Mouse (Mus musculus) hindlimb bud, embryonic 11.5 days (tissue): Measurements from ENCODE around the gene Gm14434.
"Not testable (repeated sequence)": the region's sequence is repeated elsewhere in the genome, so short reads cannot be mapped to it uniquely, and the experiment has no call there.

Experiments
- DNase-seq: peaks from one replicate; pipeline ENCODE4 v3.0.0-alpha.2; 2012; ENCODE audit warnings: low read depth, low spot score; ENCODE audit errors: extremely low spot score

Gm14434 gene

DNA sequence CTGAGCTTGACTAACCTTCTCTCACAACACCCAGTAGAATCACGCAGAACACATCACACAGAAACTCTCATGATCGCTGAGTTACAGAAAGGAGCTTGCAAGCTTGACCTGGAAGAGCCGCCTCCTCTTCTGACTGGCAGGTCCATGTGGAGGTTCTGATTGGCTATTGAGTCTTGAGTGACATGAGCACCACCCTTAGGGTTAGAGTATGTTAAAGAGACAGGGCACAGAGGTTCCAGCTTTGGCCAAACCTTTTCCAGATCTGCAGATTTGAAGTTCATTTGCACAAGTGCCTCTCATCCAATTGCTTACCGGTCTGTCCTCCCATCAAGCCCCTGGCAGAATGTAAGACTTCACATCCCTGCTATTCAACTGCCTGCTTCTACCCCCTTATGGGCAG is at the start of gene Gm14434:
Gene Gm14434, minus strand, starts transcription at position 101 of the 400 bp plus-strand sequence.
- DNase-seq: not testable (repeated sequence)

DNA sequence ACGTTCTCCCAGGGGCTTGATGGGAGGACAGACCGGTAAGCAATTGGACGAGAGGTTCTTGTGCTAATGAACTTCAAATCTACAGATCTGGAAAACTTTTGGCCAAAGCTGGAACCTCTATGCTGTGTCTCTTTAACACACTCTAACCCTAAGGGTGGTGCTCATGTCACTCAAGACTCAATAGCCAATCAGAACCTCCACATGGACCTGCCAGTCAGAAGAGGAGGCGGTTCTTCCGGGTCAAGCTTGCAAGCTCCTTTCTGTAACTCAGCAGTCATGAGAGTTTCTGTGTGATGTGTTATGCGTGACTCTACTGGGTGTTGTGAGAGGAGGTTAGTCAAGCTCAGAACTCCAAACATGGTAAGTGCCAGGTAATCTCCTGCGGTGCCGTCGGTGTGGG is 34.2 kb upstream of the Gm14434 start, which contains the start of gene Zfp967:
Gene Zfp967, plus strand, starts transcription at position 301 of the 400 bp plus-strand sequence.
- DNase-seq: not testable (repeated sequence)

DNA sequence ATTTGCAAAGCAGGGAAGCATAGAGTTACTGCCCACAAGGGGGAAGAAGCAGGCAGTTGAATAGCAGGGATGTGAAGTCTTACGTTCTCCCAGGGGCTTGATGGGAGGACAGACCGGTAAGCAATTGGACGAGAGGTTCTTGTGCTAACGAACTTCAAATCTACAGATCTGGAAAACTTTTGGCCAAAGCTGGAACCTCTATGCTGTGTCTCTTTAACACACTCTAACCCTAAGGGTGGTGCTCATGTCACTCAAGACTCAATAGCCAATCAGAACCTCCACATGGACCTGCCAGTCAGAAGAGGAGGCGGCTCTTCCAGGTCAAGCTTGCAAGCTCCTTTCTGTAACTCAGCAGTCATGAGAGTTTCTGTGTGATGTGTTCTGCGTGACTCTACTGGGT is 63.3 kb downstream of the Gm14434 start, which contains the start of gene Gm14435:
Gene Gm14435, plus strand, starts transcription at position 301 of the 400 bp plus-strand sequence.
- DNase-seq: not testable (repeated sequence)
